In the genomic region with DNA sequence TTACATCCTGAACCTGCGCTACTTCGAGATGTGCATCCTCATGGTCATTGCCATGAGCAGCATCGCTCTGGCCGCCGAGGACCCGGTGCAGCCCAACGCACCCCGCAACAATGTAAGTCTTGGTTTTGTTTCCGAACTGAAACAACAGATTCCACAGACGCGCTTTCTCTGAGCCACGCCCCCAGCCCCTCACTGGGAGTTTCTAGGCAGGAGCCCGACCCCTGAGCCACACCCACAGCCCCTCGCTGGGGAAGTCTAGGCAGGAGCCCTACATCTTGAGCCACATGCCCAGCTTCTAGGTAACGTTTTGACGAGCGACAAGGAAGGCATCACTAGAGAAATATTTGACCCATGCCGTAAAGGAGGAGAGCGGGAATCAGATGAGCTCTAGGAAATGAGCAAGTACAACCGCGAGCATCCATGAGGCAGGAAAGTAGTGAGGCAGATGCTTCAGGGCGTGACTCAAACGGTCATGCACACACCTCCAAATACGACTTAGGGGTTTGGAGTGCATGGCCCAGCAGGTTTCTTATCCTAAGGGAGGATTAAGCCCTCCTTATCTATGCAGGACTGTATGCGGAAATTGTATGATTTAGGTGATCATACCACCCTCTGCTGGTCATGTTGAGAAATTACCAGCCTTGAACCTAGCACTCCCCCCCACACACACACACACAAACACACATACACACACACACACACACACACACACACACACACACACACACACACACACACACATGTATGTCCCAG, we compare ENCODE assay signal across 9 mouse cellular contexts.
A peak's percentile ranks its signal among the peaks of the same experiment; 100 is the strongest.
DNase-seq lines count a peak whose midpoint lies in the region; TF ChIP-seq lines count a peak whose summit lies in the region.
"Had no signal": no experiment of that assay in that cellular context is flagged by ENCODE, and none has a peak within 500 bp of the region (broad histone marks: within the 10 kb centered on the region; RNA-seq: fewer than 3 reads in every experiment).

No protein-coding gene starts in this region.

- H3K9me3 ChIP-seq in heart, embryonic 10.5 days: no peaks in the 10 kb centered on the region
- H3K9me3 ChIP-seq in limb, embryonic 10.5 days (replicated peaks): no peaks in the 10 kb centered on the region

- peak overlapping the region; percentile 32; the same call in 1 of the 2 replicates for H3K4me3 ChIP-seq in heart, embryonic 10.5 days
- no peak overlapping the region for H3K4me3 ChIP-seq in bone marrow macrophage, adult 2 months (ENCODE audit: insufficient read depth, low read length)
- H3K4me3 ChIP-seq in limb, embryonic 10.5 days: 0 out of 2 replicates have a peak overlapping the region, but pooled peaks have one; percentile 12

- no peaks in the 10 kb centered on the region for H3K36me3 ChIP-seq in heart, embryonic 10.5 days
- H3K36me3 ChIP-seq in limb, embryonic 10.5 days: no peaks in the 10 kb centered on the region

- H3K27me3 ChIP-seq in heart, embryonic 10.5 days (ENCODE audit: insufficient read depth, poor library complexity, severe bottlenecking): peaks cover 67% of the 10 kb centered on the region
- peaks cover 17% of the 10 kb centered on the region for H3K27me3 ChIP-seq in limb, embryonic 10.5 days (ENCODE audit: low read depth, poor library complexity, severe bottlenecking)

- TF ChIP-seq CTCF in bone marrow macrophage, adult 2 months (IDR thresholded peaks at IDR 0.05; ENCODE audit: low read depth, low read length): 0 out of 2 replicates have a peak, but pooled peaks have one; percentile 9

- peaks cover 13% of the 10 kb centered on the region for H3K4me1 ChIP-seq in heart, embryonic 10.5 days
- H3K4me1 ChIP-seq in bone marrow macrophage, adult 2 months (ENCODE audit: control insufficient read depth, insufficient read depth, low read length): peaks cover 10% of the 10 kb centered on the region
- 0 out of 2 replicates have a peak, but pooled peaks cover 6% of the 10 kb centered on the region for H3K4me1 ChIP-seq in limb, embryonic 10.5 days

- H3K27ac ChIP-seq in heart, embryonic 10.5 days: no peak overlapping the region
- no peak overlapping the region for H3K27ac ChIP-seq in bone marrow macrophage, adult 2 months (ENCODE audit: insufficient read depth, low read depth, low read length)
- H3K27ac ChIP-seq in limb, embryonic 10.5 days: no peak overlapping the region

- 23% methylated on average over 25 of the region's 25 CpGs for WGBS in heart, embryonic 10.5 days
- 39% methylated on average over 25 of the region's 25 CpGs for WGBS in limb, embryonic 10.5 days

- DNase-seq in heart, embryonic 10.5 days (ENCODE audit: low spot score): no peak
- no peak for DNase-seq in heart, postnatal 4 days
- DNase-seq in 416B (ENCODE audit: low read depth): peak; percentile 46
- no peak for DNase-seq in limb, embryonic 10.5 days (ENCODE audit: low spot score)
- DNase-seq in urinary bladder, adult 18-20 months (ENCODE audit: low spot score in 2 of 2): no peak
- no peak for DNase-seq in gastrocnemius, adult 8-10 months (ENCODE audit: low spot score in 2 of 2)
- no peak for DNase-seq in right cerebral cortex, postnatal 36 days (ENCODE audit: low spot score in 2 of 2)
- DNase-seq: kidney, adult 8-10 months had no signal

- TF ChIP-seq POLR2A in bone marrow macrophage, adult 2 months (IDR thresholded peaks at IDR 0.05; ENCODE audit: borderline replicate concordance, low read depth, low read length): no peak
